Mouse (Mus musculus): Measurements from ENCODE around the gene Tyk2.

DNA sequence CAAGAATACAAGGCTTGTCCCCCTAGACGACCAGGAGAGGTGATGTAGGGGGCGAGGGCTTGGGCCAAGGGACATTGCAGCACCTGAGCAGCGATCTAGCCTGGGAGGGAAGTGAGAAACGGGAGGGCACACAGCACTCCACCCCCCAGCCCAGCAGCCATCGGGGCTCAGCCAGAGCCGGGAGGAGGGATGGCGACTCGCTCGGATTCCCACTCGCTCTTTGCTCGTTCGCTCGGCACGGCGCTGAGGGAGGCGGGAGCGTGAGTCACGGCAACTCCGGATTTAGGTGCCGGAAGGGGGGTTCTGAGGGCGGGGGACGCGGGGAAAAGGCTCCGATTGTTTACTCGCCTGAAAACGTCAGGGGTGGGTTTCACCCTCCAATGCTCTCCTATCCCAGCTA, 33.0 kb upstream of the Tyk2 start:
- TF ChIP-seq CTCF (IDR thresholded peaks at IDR 0.05; ENCODE audit: low read depth): no peak
- TF ChIP-seq EP300 (IDR thresholded peaks at IDR 0.05; ENCODE audit: low read depth): no peak

Data from liver, postnatal 0 days (tissue).